Mouse (Mus musculus) hindbrain, postnatal 0 days (tissue): ENCODE measurements at regions not wholly inside any gene's neighbourhood (a gene's known extent, or its start where the extent isn't known, plus 50 kb on each side); places are given as distances from the start of the nearest gene placed in this dataset.

Source experiments
- ATAC-seq: fragments of 200-750 bp; cut with Nextera tagmentation; 2 replicates; pipeline ENCODE4 v1.8.0; 2017; ENCODE audit warnings: mild to moderate bottlenecking, moderate TSS enrichment, moderate library complexity
- DNase-seq: peaks from one replicate; pipeline ENCODE4 v3.0.0-alpha.2; 2015; ENCODE audit warnings: low spot score
- H3K27ac ChIP-seq: fragments of 300-500 bp; sonication (generic); 2 replicates; pipeline ENCODE4 v1.5.1; 2014; ENCODE audit warnings: mild to moderate bottlenecking
- H3K27me3 ChIP-seq: fragments of 300-500 bp; sonication (generic); 2 replicates; pipeline ENCODE4 v1.6.1; 2014; ENCODE audit warnings: low read length, mixed read lengths; ENCODE audit not compliant: insufficient read depth
- H3K36me3 ChIP-seq: fragments of 300-500 bp; sonication (generic); 2 replicates; pipeline ENCODE4 v1.6.1; 2014; ENCODE audit warnings: low read length, mixed read lengths; ENCODE audit not compliant: insufficient read depth
- H3K4me1 ChIP-seq: fragments of 300-500 bp; sonication (generic); 2 replicates; pipeline ENCODE4 v1.6.1; 2014; ENCODE audit warnings: antibody characterized with exemption, low read length, mixed read lengths; ENCODE audit not compliant: insufficient read depth
- H3K4me2 ChIP-seq: fragments of 300-500 bp; sonication (generic); 2 replicates; pipeline ENCODE4 v1.6.1; 2014; ENCODE audit warnings: low read depth, mild to moderate bottlenecking, low read length, moderate library complexity, mixed read lengths
- H3K4me3 ChIP-seq: fragments of 300-500 bp; sonication (generic); 2 replicates; pipeline ENCODE4 v1.5.1; 2014; ENCODE audit warnings: low read length
- H3K9ac ChIP-seq: fragments of 300-500 bp; sonication (generic); replicated peaks from 2 replicates; pipeline ENCODE4 v1.6.1; 2014; ENCODE audit warnings: mild to moderate bottlenecking, low read length, moderate library complexity, mixed read lengths
- H3K9me3 ChIP-seq: fragments of 300-500 bp; sonication (generic); 2 replicates; pipeline ENCODE4 v1.6.1; 2016; ENCODE audit warnings: low read length, mixed read lengths
- CTCF ChIP-seq: IDR thresholded peaks from 2 replicates; pipeline ENCODE4 v1.5.1; 2016; ENCODE audit warnings: antibody characterized with exemption, control low read depth, low read depth
- WGBS: fragments of 180-500 bp; shearing (Covaris S2); extraction: QIAGEN DNeasy Blood & Tissue Kit; methylation state at CpG from one replicate; pipeline ENCODE4 v1.1.7; 2014; 5-methylcytosine and 5-hydroxymethylcytosine counted together

GRCm38 (mm10) chr6:126588761-126589160 is 53.5 kb upstream of the Kcna5 start:
- WGBS = 92% methylated on average over 5 of the region's 5 CpGs
- Histone ChIP-seq H3K4me3 (no peak overlapping the region), H3K4me1 (peaks cover 7% of the 10 kb centered on the region; the same call in 1 of the 2 replicates), H3K4me2 (no peak overlapping the region), H3K27ac (no peak overlapping the region), H3K36me3 (no peaks in the 10 kb centered on the region), H3K9ac (no peak overlapping the region), H3K27me3 (no peaks in the 10 kb centered on the region), H3K9me3 (no peaks in the 10 kb centered on the region)
- ATAC-seq = no peak
- no peak for TF ChIP-seq CTCF
- DNase-seq = no peak

- TF ChIP-seq CTCF = no peak
- 100% methylated on average over 1 of the region's 1 CpGs for WGBS
These were observed 52.3 kb upstream of the Kcna5 start for GRCm38 (mm10) chr6:126587476-126587875.

GRCm38 (mm10) chr6:126585813-126586212 is 50.6 kb upstream of the Kcna5 start:
- H3K27ac ChIP-seq = peak overlapping the region; percentile 67
- no peak overlapping the region for H3K4me2 ChIP-seq
- peak; percentile 90 for DNase-seq
- H3K9ac ChIP-seq = no peak overlapping the region
- H3K27me3 ChIP-seq = no peaks in the 10 kb centered on the region
- H3K9me3 ChIP-seq = no peaks in the 10 kb centered on the region
- WGBS = 30% methylated on average over 7 of the region's 7 CpGs
- peaks cover 7% of the 10 kb centered on the region; the same call in 1 of the 2 replicates for H3K4me1 ChIP-seq
- H3K4me3 ChIP-seq = no peak overlapping the region
- 0 out of 2 replicates have a peak, but pooled peaks have one; percentile 14 for TF ChIP-seq CTCF
- peak; percentile 90 for ATAC-seq
- H3K36me3 ChIP-seq = no peaks in the 10 kb centered on the region

More at GRCm38 (mm10) chr6:126587476-126587875, 52.3 kb upstream of the Kcna5 start:
- Histone ChIP-seq H3K4me2 (no peak overlapping the region), H3K4me3 (no peak overlapping the region), H3K27ac (no peak overlapping the region), H3K4me1 (peaks cover 7% of the 10 kb centered on the region; the same call in 1 of the 2 replicates), H3K9ac (no peak overlapping the region), H3K36me3 (no peaks in the 10 kb centered on the region), H3K27me3 (no peaks in the 10 kb centered on the region), H3K9me3 (no peaks in the 10 kb centered on the region)
- DNase-seq (no peak), ATAC-seq (no peak)
